Mouse (Mus musculus) cerebellum, postnatal 14 days (tissue): ENCODE measurements around the gene Prrt2.

ENCODE experiments used
- DNase-seq, 2 experiments: peaks; one replicate each; pipeline ENCODE4 v3.0.0; 2021; ENCODE audit warnings: mixed read lengths in 2 of 2

Gene Prrt2

GRCm38 (mm10) chr7:127020901-127021562 lies at the start of gene Prrt2, which contains the start of gene Gm42742:
Gene Prrt2, minus strand, starts transcription at chr7:127021211.
Gene Gm42742, minus strand, starts transcription at chr7:127021097.
- peak; percentile 81 to 83 for DNase-seq

GRCm38 (mm10) chr7:127066317-127066716 lies 45.3 kb upstream of the Prrt2 start:
- no peak for DNase-seq

GRCm38 (mm10) chr7:127065538-127065937 lies 44.5 kb upstream of the Prrt2 start:
- no peak for DNase-seq

GRCm38 (mm10) chr7:127055026-127055585 lies 34.1 kb upstream of the Prrt2 start:
- DNase-seq = no peak

- DNase-seq = peak; percentile 94 to 95
These were observed 21.1 kb upstream of the Prrt2 start, which contains the start of gene Kif22 for GRCm38 (mm10) chr7:127041851-127042672. Gene Kif22, minus strand, starts transcription at chr7:127042471.

- DNase-seq = no peak
These were observed 10.2 kb upstream of the Prrt2 start for GRCm38 (mm10) chr7:127031244-127031643.

GRCm38 (mm10) chr7:127030172-127030571 lies 9.2 kb upstream of the Prrt2 start:
- no peak for DNase-seq

GRCm38 (mm10) chr7:127027885-127028284 lies 6.9 kb upstream of the Prrt2 start:
- DNase-seq = no peak

GRCm38 (mm10) chr7:127026984-127027726 lies 6.1 kb upstream of the Prrt2 start, which contains the start of gene Maz:
Gene Maz, minus strand, starts transcription at chr7:127027037.
- DNase-seq = peak; percentile 99

- peak in 1 of 2 experiments; percentile 87 for DNase-seq
These were observed 5.6 kb upstream of the Prrt2 start for GRCm38 (mm10) chr7:127026616-127026983.

- peak; percentile 82 to 83 for DNase-seq
These were observed 5.2 kb upstream of the Prrt2 start for GRCm38 (mm10) chr7:127026161-127026600.

- peak; percentile 72 to 73 for DNase-seq
These were observed 4.6 kb upstream of the Prrt2 start for GRCm38 (mm10) chr7:127025556-127026160.

- DNase-seq = peak; percentile 88
These were observed 3.9 kb upstream of the Prrt2 start for GRCm38 (mm10) chr7:127024755-127025555.

- DNase-seq = peak in 1 of 2 experiments; percentile 25
These were observed 3.1 kb upstream of the Prrt2 start for GRCm38 (mm10) chr7:127023896-127024690.

- peak; percentile 42 to 50 for DNase-seq
These were observed 2.3 kb upstream of the Prrt2 start for GRCm38 (mm10) chr7:127023272-127023691.

- DNase-seq = peak in 1 of 2 experiments; percentile 7
These were observed 1.7 kb upstream of the Prrt2 start for GRCm38 (mm10) chr7:127022528-127023271.

GRCm38 (mm10) chr7:127021563-127022527 lies 834 bp upstream of the Prrt2 start:
- peak in 1 of 2 experiments; percentile 7 for DNase-seq

- DNase-seq = peak in 1 of 2 experiments; percentile 44
These were observed 520 bp downstream of the Prrt2 start for GRCm38 (mm10) chr7:127020491-127020890.
